Mouse (Mus musculus): ENCODE measurements around the gene 1700001L19Rik. TPM values are rescaled to one million over a fixed set of nuclear protein-coding genes. Genes with fewer than 3 reads are reported as not detected.

1700001L19Rik gene
- total and polyA plus RNA-seq, 3 experiments = not detected

GRCm38 (mm10) chr13:68593797-68594196 lies 3.4 kb upstream of the 1700001L19Rik start:
- H3K27ac ChIP-seq (ENCODE audit: insufficient read depth, low read depth) = no peak overlapping the region

GRCm38 (mm10) chr13:68597667-68598066 lies 446 bp downstream of the 1700001L19Rik start:
- Histone ChIP-seq H3K4me2 (ENCODE audit: insufficient read depth, low read depth, poor library complexity, severe bottlenecking) (no peak overlapping the region), H3K79me2 (replicated peaks; ENCODE audit: control insufficient read depth, extremely low read depth, insufficient read depth, poor library complexity, severe bottlenecking) (no peaks in the 10 kb centered on the region), H3K27ac (ENCODE audit: insufficient read depth, low read depth) (no peak overlapping the region), H3K36me3 (replicated peaks in 1 of 2; ENCODE audit: control insufficient read depth in 1 of 2, insufficient read depth in 1 of 2, low read length in 1 of 2) (peaks cover 8 to 17% of the 10 kb centered on the region in 2 experiments), H3K27me3 (replicated peaks) (no peaks in the 10 kb centered on the region), H3K9ac (ENCODE audit: insufficient read depth, low read depth) (no peak overlapping the region), H3K4me1 (ENCODE audit: control insufficient read depth in 1 of 2, insufficient read depth in 2 of 2) (no peaks in the 10 kb centered on the region), H3K9me3 (replicated peaks; ENCODE audit: low read length) (no peaks in the 10 kb centered on the region), H3K4me3 (replicated peaks in 1 of 3; ENCODE audit: low read depth in 2 of 3, low read length in 2 of 3, poor library complexity in 1 of 3) (no peak overlapping the region)
- dilution Hi-C loops (cut with MboI; ENCODE audit: extremely low pct_ligation_motif_present, extremely low pct_unique_long_range_greater_than_20kb, low sequenced_read_pairs) (no loop called here), in situ Hi-C loops (cut with MboI; ENCODE audit: low pct_ligation_motif_present, low pct_unique_long_range_greater_than_20kb, low sequenced_read_pairs) (loop anchor here (25.0 kb wide), 1 partner anchor 1215 kb away; the partner anchor contains the start of gene Med10)
- DNase-seq (ENCODE audit: extremely low read depth) = no peak
- no peak for TF ChIP-seq POLR2AphosphoS2 (IDR thresholded peaks at IDR 0.05; ENCODE audit: low read depth, low read length)
- no peak for TF ChIP-seq SIN3A (IDR thresholded peaks at IDR 0.05; ENCODE audit: low read length)

More at GRCm38 (mm10) chr13:68593797-68594196, 3.4 kb upstream of the 1700001L19Rik start:
- H3K9me3 ChIP-seq (replicated peaks; ENCODE audit: low read length) = no peaks in the 10 kb centered on the region
- H3K4me1 ChIP-seq (ENCODE audit: control insufficient read depth in 1 of 2, insufficient read depth in 2 of 2) = peaks cover 0 to 30% of the 10 kb centered on the region in 2 experiments; a peak in 3 of 4 replicates
- no peak overlapping the region for H3K9ac ChIP-seq (ENCODE audit: insufficient read depth, low read depth)
- H3K36me3 ChIP-seq (replicated peaks in 1 of 2; ENCODE audit: control insufficient read depth in 1 of 2, insufficient read depth in 1 of 2, low read length in 1 of 2) = peaks cover 38 to 56% of the 10 kb centered on the region in 2 experiments
- dilution Hi-C loops (cut with MboI; ENCODE audit: extremely low pct_ligation_motif_present, extremely low pct_unique_long_range_greater_than_20kb, low sequenced_read_pairs) = no loop called here
- peak; percentile 20 for DNase-seq (ENCODE audit: extremely low read depth)
- H3K79me2 ChIP-seq (replicated peaks; ENCODE audit: control insufficient read depth, extremely low read depth, insufficient read depth, poor library complexity, severe bottlenecking) = no peaks in the 10 kb centered on the region
- H3K4me3 ChIP-seq (replicated peaks in 1 of 3; ENCODE audit: low read depth in 2 of 3, low read length in 2 of 3, poor library complexity in 1 of 3) = no peak overlapping the region
- no peak overlapping the region for H3K4me2 ChIP-seq (ENCODE audit: insufficient read depth, low read depth, poor library complexity, severe bottlenecking)
- peak; percentile 41 for TF ChIP-seq RAD21 (IDR thresholded peaks at IDR 0.05; ENCODE audit: low read depth, low read length)
- no peak for TF ChIP-seq ZKSCAN1 (IDR thresholded peaks at IDR 0.05; ENCODE audit: borderline replicate concordance, low read depth, low read length)
- TF ChIP-seq SMC3 (IDR thresholded peaks at IDR 0.05; ENCODE audit: low read depth, low read length) = peak; percentile 17; the same call in 1 of the 2 replicates
- TF ChIP-seq CTCF (conservative IDR thresholded peaks at IDR 0.05 in 1 of 2, IDR thresholded peaks at IDR 0.05 in 1 of 2; ENCODE audit: low read depth in 2 of 2, low read length in 2 of 2) = peak in 1 of 2 experiments; percentile 55; a peak in 2 of 4 replicates
- peak; percentile 52; the same call in 1 of the 2 replicates for TF ChIP-seq ZNF384 (IDR thresholded peaks at IDR 0.05; ENCODE audit: low read depth, low read length)
- no peak for TF ChIP-seq MEF2A (IDR thresholded peaks at IDR 0.05; ENCODE audit: borderline replicate concordance, low read depth, low read length)
- in situ Hi-C loops (cut with MboI; ENCODE audit: low pct_ligation_motif_present, low pct_unique_long_range_greater_than_20kb, low sequenced_read_pairs) = loop anchor here (25.0 kb wide), 1 partner anchor 1219 kb away; the partner anchor contains the start of gene Med10
- no peaks in the 10 kb centered on the region for H3K27me3 ChIP-seq (replicated peaks)

GRCm38 (mm10) chr13:68598953-68599352 lies 1.7 kb downstream of the 1700001L19Rik start:
- Histone ChIP-seq H3K9me3 (replicated peaks; ENCODE audit: low read length) (no peaks in the 10 kb centered on the region), H3K79me2 (replicated peaks; ENCODE audit: control insufficient read depth, extremely low read depth, insufficient read depth, poor library complexity, severe bottlenecking) (no peaks in the 10 kb centered on the region), H3K4me1 (ENCODE audit: control insufficient read depth in 1 of 2, insufficient read depth in 2 of 2) (0 out of 4 replicates have a peak, but pooled peaks cover 0 to 3% of the 10 kb centered on the region in 2 experiments), H3K4me3 (replicated peaks in 1 of 3; ENCODE audit: low read depth in 2 of 3, low read length in 2 of 3, poor library complexity in 1 of 3) (no peak overlapping the region), H3K27me3 (replicated peaks) (no peaks in the 10 kb centered on the region), H3K36me3 (replicated peaks in 1 of 2; ENCODE audit: control insufficient read depth in 1 of 2, insufficient read depth in 1 of 2, low read length in 1 of 2) (peaks cover 0 to 7% of the 10 kb centered on the region in 2 experiments), H3K4me2 (ENCODE audit: insufficient read depth, low read depth, poor library complexity, severe bottlenecking) (no peak overlapping the region), H3K27ac (ENCODE audit: insufficient read depth, low read depth) (no peak overlapping the region), H3K9ac (ENCODE audit: insufficient read depth, low read depth) (no peak overlapping the region)
- in situ Hi-C loops (cut with MboI; ENCODE audit: low pct_ligation_motif_present, low pct_unique_long_range_greater_than_20kb, low sequenced_read_pairs) = loop anchor here (25.0 kb wide), 1 partner anchor 1213 kb away; the partner anchor contains the start of gene Med10
- DNase-seq (ENCODE audit: extremely low read depth) = no peak
- dilution Hi-C loops (cut with MboI; ENCODE audit: extremely low pct_ligation_motif_present, extremely low pct_unique_long_range_greater_than_20kb, low sequenced_read_pairs) = no loop called here
- TF ChIP-seq KAT2A (IDR thresholded peaks at IDR 0.05; ENCODE audit: insufficient replicate concordance, low read length) (no peak), TBP (conservative IDR thresholded peaks at IDR 0.05; ENCODE audit: low read depth, low read length) (no peak), POLR2A (IDR thresholded peaks at IDR 0.05; ENCODE audit: low read depth, low read length) (no peak), ETS1 (conservative IDR thresholded peaks at IDR 0.05; ENCODE audit: low read depth, low read length) (no peak), EP300 (IDR thresholded peaks at IDR 0.05; ENCODE audit: low read length) (no peak), HCFC1 (IDR thresholded peaks at IDR 0.05; ENCODE audit: low read depth, low read length) (no peak), ZNF384 (IDR thresholded peaks at IDR 0.05; ENCODE audit: low read depth, low read length) (no peak), PAX5 (IDR thresholded peaks at IDR 0.05; ENCODE audit: low read length) (no peak), IRF4 (IDR thresholded peaks at IDR 0.05; ENCODE audit: low read depth, low read length) (no peak)

All from CH12.LX (cell line).